ENCODE assay signal across 19 mouse cellular contexts in genomic region chr5:100239632-100240031, GRCm38 (mm10).
A peak's percentile ranks its signal among the peaks of the same experiment; 100 is the strongest.
DNase-seq lines count a peak whose midpoint lies in the region; ATAC-seq and TF ChIP-seq lines count a peak whose summit lies in the region.
"Had no signal": no experiment of that assay in that cellular context is flagged by ENCODE, and none has a peak within 500 bp of the region (broad histone marks: within the 10 kb centered on the region; RNA-seq: fewer than 3 reads in every experiment).

No protein-coding gene starts in this region.

- ATAC-seq in megakaryocyte, adult 5-6 weeks (ENCODE audit: poor library complexity, severe bottlenecking): no peak
- peak; percentile 69; the same call in 1 of the 2 replicates for ATAC-seq in liver, embryonic 14.5 days (ENCODE audit: insufficient read depth)
- ATAC-seq: forebrain, embryonic 15.5 days had no signal

- H3K9ac ChIP-seq in liver, embryonic 14.5 days (replicated peaks): no peak overlapping the region
- H3K9ac ChIP-seq: forebrain, embryonic 15.5 days had no signal

- TF ChIP-seq POLR2A in brain, embryonic 14.5 days (IDR thresholded peaks at IDR 0.05; ENCODE audit: borderline replicate concordance, extremely low read depth, insufficient read depth, insufficient read length, poor library complexity, severe bottlenecking): no peak

- 21% methylated on average over 7 of the region's 7 CpGs for WGBS in liver, embryonic 14.5 days (ENCODE audit: insufficient replicate concordance)

- TF ChIP-seq EP300 in liver, embryonic 14.5 days (IDR thresholded peaks at IDR 0.05; ENCODE audit: low read depth): peak; percentile 41

- peak; percentile 40 for DNase-seq in brain, embryonic 14.5 days (ENCODE audit: low read depth)
- DNase-seq in liver, embryonic 14.5 days (ENCODE audit: low read depth in 3 of 3, low spot score in 3 of 3): peak in 2 of 3 experiments; percentile 11 to 40
- peak; percentile 68 for DNase-seq in retina, embryonic 14.5 days (ENCODE audit: low spot score)
- no peak for DNase-seq in urinary bladder, postnatal 14 days (ENCODE audit: low spot score)
- DNase-seq in embryo, embryonic 10 days (ENCODE audit: low spot score): no peak
- DNase-seq in right cerebral cortex, postnatal 36 days (ENCODE audit: low spot score in 2 of 2): no peak
- DNase-seq: adrenal gland, postnatal 14 days; cerebellum, adult 18-20 months; embryo, embryonic 11 days; kidney, adult 9 months; lung, adult 18-20 months; lung, postnatal 4 days; right cerebral cortex, postnatal 25 days; thymus, adult 2 months had no signal

- H3K4me3 ChIP-seq in megakaryocyte, embryonic 14.5 days (replicated peaks): peak overlapping the region; percentile 87
- H3K4me3 ChIP-seq in liver, embryonic 14.5 days (ENCODE audit: insufficient read depth in 1 of 2, low read depth in 2 of 2, low read length in 2 of 2): no peak overlapping the region
- H3K4me3 ChIP-seq: forebrain, embryonic 15.5 days; heart, embryonic 10.5 days; myocyte had no signal

- no peak overlapping the region for H3K4me2 ChIP-seq in liver, embryonic 14.5 days (ENCODE audit: low read depth)
- H3K4me2 ChIP-seq: forebrain, embryonic 15.5 days had no signal

- no peaks in the 10 kb centered on the region for H3K36me3 ChIP-seq in megakaryocyte, embryonic 14.5 days (replicated peaks; ENCODE audit: low read length)
- no peaks in the 10 kb centered on the region for H3K36me3 ChIP-seq in liver, embryonic 14.5 days (replicated peaks; ENCODE audit: control insufficient read depth, insufficient read depth, low read depth)
- H3K36me3 ChIP-seq: forebrain, embryonic 15.5 days; heart, embryonic 10.5 days had no signal

- no peak for TF ChIP-seq CTCF in brain, embryonic 14.5 days (IDR thresholded peaks at IDR 0.05; ENCODE audit: borderline replicate concordance, extremely low read depth, insufficient read depth, insufficient read length)
- no peak for TF ChIP-seq CTCF in liver, embryonic 14.5 days (IDR thresholded peaks at IDR 0.05; ENCODE audit: low read depth)

- no peaks in the 10 kb centered on the region for H3K27me3 ChIP-seq in megakaryocyte, embryonic 14.5 days (replicated peaks)
- no peaks in the 10 kb centered on the region for H3K27me3 ChIP-seq in liver, embryonic 14.5 days (ENCODE audit: control insufficient read depth, insufficient read depth, low read length)
- H3K27me3 ChIP-seq: forebrain, embryonic 15.5 days had no signal

- no peak overlapping the region for H3K27ac ChIP-seq in liver, embryonic 14.5 days
- H3K27ac ChIP-seq: forebrain, embryonic 15.5 days; heart, embryonic 10.5 days had no signal

- peaks cover 19% of the 10 kb centered on the region for H3K9me3 ChIP-seq in megakaryocyte, embryonic 14.5 days
- no peaks in the 10 kb centered on the region for H3K9me3 ChIP-seq in liver, embryonic 14.5 days (ENCODE audit: control insufficient read depth, low read length)
- H3K9me3 ChIP-seq: forebrain, embryonic 15.5 days; heart, embryonic 10.5 days had no signal

- peaks cover 41% of the 10 kb centered on the region for H3K4me1 ChIP-seq in megakaryocyte, embryonic 14.5 days
- H3K4me1 ChIP-seq in liver, embryonic 14.5 days (replicated peaks; ENCODE audit: control insufficient read depth in 2 of 2, insufficient read depth in 2 of 2, low read length in 1 of 2): peaks cover 0 to 4% of the 10 kb centered on the region in 2 experiments; a peak in 2 of 4 replicates
- H3K4me1 ChIP-seq: forebrain, embryonic 15.5 days; heart, embryonic 10.5 days had no signal

Comparison
In these comparisons a context has a peak if more than half of its experiments do, and no peak if none do; other contexts are left out.
1. DNase-seq: peak in brain, embryonic 14.5 days (single experiment), liver, embryonic 14.5 days (2 of 3) and retina, embryonic 14.5 days (single experiment); none in urinary bladder, postnatal 14 days (single experiment), embryo, embryonic 10 days (single experiment) and right cerebral cortex, postnatal 36 days (0 of 2).